Mouse (Mus musculus) lung, embryonic 16.5 days (tissue): ENCODE results near the gene Mdk. TPM values are rescaled to one million over a fixed set of nuclear protein-coding genes. Genes with fewer than 3 reads are reported as not detected.

Experiments used
- ATAC-seq: fragments of 200-750 bp; cut with Nextera tagmentation; 2 replicates; pipeline ENCODE4 v1.8.0; 2017; ENCODE audit warnings: low read depth, mild to moderate bottlenecking, moderate library complexity
- H3K27ac ChIP-seq: fragments of 300-500 bp; sonication (generic); 2 replicates; pipeline ENCODE4 v1.5.1; 2014; ENCODE audit warnings: mild to moderate bottlenecking, control low read depth, low read length
- H3K27me3 ChIP-seq: fragments of 300-500 bp; sonication (generic); 2 replicates; pipeline ENCODE4 v1.6.1; 2014; ENCODE audit warnings: low read depth, low read length, mixed read lengths; ENCODE audit not compliant: control insufficient read depth, insufficient read depth
- H3K36me3 ChIP-seq: fragments of 300-500 bp; sonication (generic); 2 replicates; pipeline ENCODE4 v1.6.1; 2014; ENCODE audit warnings: low read length; ENCODE audit not compliant: control insufficient read depth, insufficient read depth
- H3K4me1 ChIP-seq: fragments of 300-500 bp; sonication (generic); replicated peaks from 2 replicates; pipeline ENCODE4 v1.6.1; 2014; ENCODE audit warnings: low read length, mixed read lengths; ENCODE audit not compliant: control insufficient read depth, insufficient read depth
- H3K4me2 ChIP-seq: fragments of 300-500 bp; sonication (generic); 2 replicates; pipeline ENCODE4 v1.6.1; 2014; ENCODE audit warnings: low read depth, low read length, control low read depth
- H3K4me3 ChIP-seq: fragments of 300-500 bp; sonication (generic); 2 replicates; pipeline ENCODE4 v1.5.1; 2014; ENCODE audit warnings: mild to moderate bottlenecking, low read length, control low read depth
- H3K9ac ChIP-seq: fragments of 300-500 bp; sonication (generic); 2 replicates; pipeline ENCODE4 v1.6.1; 2014; ENCODE audit warnings: low read length, control low read depth
- H3K9me3 ChIP-seq: fragments of 300-500 bp; sonication (generic); 2 replicates; pipeline ENCODE4 v1.6.1; 2016; ENCODE audit warnings: low read length; ENCODE audit not compliant: control insufficient read depth
- WGBS: fragments of 180-500 bp; shearing (Covaris S2); extraction: QIAGEN DNeasy Blood & Tissue Kit; methylation state at CpG from one replicate; pipeline ENCODE4 v1.1.7; 2014; 5-methylcytosine and 5-hydroxymethylcytosine counted together
- polyA plus RNA-seq: library from polyadenylated mRNA; unstranded; fragments of >200 nt; fragmentation: Nextera tagmentation; extraction: Ambion mirVana; gene quantifications from 2 replicates; pipeline ENCODE4 v1.2.1, GENCODE M21; 2015

Gene Mdk
- polyA plus RNA-seq = 680 and 776 TPM in 2 replicates

DNA sequence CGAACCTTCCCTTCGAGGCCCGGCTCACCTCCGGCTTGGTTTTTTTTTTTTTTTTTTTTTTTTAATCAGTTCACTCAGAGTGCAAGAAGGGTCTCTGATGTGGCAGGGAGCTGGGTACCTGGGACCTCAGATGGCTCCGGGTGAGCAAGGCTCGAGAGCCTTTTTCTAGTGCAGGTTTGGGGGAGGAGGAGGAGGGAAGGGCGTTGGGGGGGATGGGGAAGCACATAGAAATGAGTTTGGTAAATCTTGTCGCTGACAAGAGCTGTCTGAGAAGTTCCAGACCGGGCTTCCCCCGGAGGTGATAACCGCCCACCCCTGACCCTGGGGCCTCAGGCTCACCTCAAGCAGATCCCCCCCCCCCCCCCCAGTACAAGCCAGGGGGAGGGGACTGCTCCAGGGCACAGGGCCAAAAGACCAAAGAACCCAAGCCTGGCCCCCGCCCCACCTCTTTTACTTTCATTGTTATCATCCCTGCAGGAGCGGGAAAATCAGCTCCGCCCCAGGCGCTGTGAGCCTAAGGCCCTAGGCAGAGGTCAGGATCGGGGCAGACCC is at the start of gene Mdk:
TSS of gene Mdk (minus strand) at position 138 of the 552 bp plus-strand sequence.
- Histone ChIP-seq H3K4me3 (peak within 1 kb of the TSS; percentile 70), H3K36me3 (peaks cover 9% of the 10 kb centered on the region), H3K9me3 (no peaks in the 10 kb centered on the region), H3K4me2 (peak within 1 kb of the TSS; percentile 61), H3K4me1 (peaks cover 28% of the 10 kb centered on the region), H3K27me3 (no peaks in the 10 kb centered on the region), H3K27ac (peak within 1 kb of the TSS; percentile 87), H3K9ac (peak within 1 kb of the TSS; percentile 88)
- ATAC-seq = peak; percentile 1; the same call in 1 of the 2 replicates
- WGBS = 2% methylated on average over 16 of the region's 16 CpGs

DNA sequence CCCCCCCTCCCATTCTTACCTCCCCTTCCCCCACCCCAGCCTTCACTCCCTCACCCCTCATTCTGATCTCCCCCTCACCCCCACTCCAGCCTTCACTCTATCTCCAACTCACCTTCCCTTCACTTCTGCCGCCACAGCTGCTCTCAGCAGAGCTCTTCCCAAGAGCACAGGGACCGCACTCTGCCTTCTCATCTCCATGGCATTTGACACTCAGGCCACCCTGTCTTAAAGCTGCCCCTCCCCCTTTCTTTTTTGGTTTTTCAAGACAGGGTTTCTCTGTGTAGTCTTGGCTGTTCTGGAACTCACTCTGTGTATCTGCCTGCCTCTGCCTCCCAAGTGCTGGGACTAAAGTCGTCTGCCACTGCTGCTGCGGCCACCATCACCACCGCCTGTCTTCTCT is 48.7 kb upstream of the Mdk start:
- Histone ChIP-seq H3K36me3 (peaks cover 1% of the 10 kb centered on the region; the same call in 1 of the 2 replicates), H3K4me2 (no peak overlapping the region)
- 57% methylated on average over 5 of the region's 5 CpGs for WGBS

DNA sequence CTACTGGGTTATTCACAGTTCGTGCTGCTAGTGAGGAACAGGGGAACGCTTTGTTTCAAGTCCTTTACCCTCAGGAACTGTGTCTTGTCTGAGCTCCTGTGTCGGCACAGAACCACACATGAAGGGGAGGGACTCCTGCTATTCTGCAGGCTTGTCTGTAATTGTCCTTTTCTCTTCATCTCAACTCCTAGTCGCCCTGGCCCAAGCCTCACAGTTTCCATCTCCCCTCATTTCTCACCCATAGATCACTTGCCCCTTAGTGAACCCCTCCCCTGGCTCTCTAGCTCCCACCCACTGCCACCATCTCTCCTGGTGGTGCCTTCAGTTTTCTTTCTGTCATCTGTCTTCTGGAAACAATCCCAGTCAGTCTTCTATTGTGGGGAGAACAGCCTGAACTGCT is 48.1 kb upstream of the Mdk start:
- H3K9ac ChIP-seq = no peak overlapping the region
- no peak for ATAC-seq
- H3K27ac ChIP-seq = no peak overlapping the region
- H3K4me1 ChIP-seq = peaks cover 32% of the 10 kb centered on the region
- no peaks in the 10 kb centered on the region for H3K9me3 ChIP-seq
- no peaks in the 10 kb centered on the region for H3K36me3 ChIP-seq
- H3K27me3 ChIP-seq = peaks cover 19% of the 10 kb centered on the region
- H3K4me3 ChIP-seq = no peak overlapping the region
- WGBS = 15% methylated on average over 4 of the region's 4 CpGs
- H3K4me2 ChIP-seq = no peak overlapping the region

More for the DNA sequence above, 48.7 kb upstream of the Mdk start:
- H3K9me3 ChIP-seq = no peaks in the 10 kb centered on the region
- no peak overlapping the region for H3K27ac ChIP-seq
- peaks cover 14% of the 10 kb centered on the region for H3K27me3 ChIP-seq
- no peak for ATAC-seq
- H3K4me1 ChIP-seq = peaks cover 26% of the 10 kb centered on the region
- H3K4me3 ChIP-seq = no peak overlapping the region
- H3K9ac ChIP-seq = no peak overlapping the region

DNA sequence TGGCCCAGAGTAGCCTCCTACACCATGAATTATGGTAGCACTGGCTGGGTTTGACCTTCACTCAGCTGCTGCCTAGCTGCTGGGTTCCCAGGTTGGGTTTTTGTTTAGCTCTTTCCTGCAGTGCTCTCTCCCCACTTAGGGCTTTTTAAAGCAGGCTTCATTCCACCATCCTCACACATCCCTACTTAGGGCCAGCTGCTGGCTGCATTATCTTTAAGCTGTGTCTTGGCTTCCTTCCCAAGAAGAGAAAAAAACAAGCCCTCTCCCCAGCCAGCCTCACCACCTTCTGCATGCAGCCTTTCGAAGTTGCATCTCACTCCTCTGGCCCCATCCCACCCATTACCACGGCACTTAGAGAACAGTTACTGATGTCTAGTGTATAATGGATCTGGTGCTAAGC is 46.5 kb upstream of the Mdk start:
- Histone ChIP-seq H3K36me3 (no peaks in the 10 kb centered on the region), H3K9ac (no peak overlapping the region), H3K4me1 (peaks cover 19% of the 10 kb centered on the region), H3K27me3 (peaks cover 30% of the 10 kb centered on the region), H3K27ac (no peak overlapping the region), H3K4me2 (no peak overlapping the region), H3K4me3 (no peak overlapping the region), H3K9me3 (no peaks in the 10 kb centered on the region)
- ATAC-seq = peak; percentile 35; the same call in 1 of the 2 replicates
- WGBS = 17% methylated on average over 2 of the region's 2 CpGs

DNA sequence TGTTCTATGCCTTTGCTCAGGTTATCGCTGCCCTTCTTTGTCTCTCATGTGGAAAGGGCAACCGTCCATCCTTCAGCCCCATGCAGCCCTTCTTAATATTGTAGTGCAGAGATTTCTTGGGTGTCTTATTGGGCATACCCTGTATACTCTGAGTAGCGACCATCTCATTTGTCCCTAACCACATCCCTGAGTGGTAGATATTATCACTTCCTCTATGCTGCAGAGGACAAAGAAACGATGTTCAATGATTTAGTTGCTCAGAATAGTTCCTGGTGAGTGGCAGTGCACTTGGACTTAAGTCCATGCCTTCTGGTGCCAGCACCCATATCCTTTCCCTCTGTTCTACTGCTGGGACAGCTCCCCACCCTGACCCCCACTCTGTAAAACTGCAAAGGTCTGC is 45.9 kb upstream of the Mdk start:
- Histone ChIP-seq H3K36me3 (no peaks in the 10 kb centered on the region), H3K27ac (no peak overlapping the region), H3K4me3 (no peak overlapping the region), H3K9ac (no peak overlapping the region), H3K9me3 (no peaks in the 10 kb centered on the region), H3K4me2 (no peak overlapping the region), H3K27me3 (peaks cover 32% of the 10 kb centered on the region), H3K4me1 (peaks cover 19% of the 10 kb centered on the region)
- no peak for ATAC-seq
- WGBS = 57% methylated on average over 4 of the region's 4 CpGs

DNA sequence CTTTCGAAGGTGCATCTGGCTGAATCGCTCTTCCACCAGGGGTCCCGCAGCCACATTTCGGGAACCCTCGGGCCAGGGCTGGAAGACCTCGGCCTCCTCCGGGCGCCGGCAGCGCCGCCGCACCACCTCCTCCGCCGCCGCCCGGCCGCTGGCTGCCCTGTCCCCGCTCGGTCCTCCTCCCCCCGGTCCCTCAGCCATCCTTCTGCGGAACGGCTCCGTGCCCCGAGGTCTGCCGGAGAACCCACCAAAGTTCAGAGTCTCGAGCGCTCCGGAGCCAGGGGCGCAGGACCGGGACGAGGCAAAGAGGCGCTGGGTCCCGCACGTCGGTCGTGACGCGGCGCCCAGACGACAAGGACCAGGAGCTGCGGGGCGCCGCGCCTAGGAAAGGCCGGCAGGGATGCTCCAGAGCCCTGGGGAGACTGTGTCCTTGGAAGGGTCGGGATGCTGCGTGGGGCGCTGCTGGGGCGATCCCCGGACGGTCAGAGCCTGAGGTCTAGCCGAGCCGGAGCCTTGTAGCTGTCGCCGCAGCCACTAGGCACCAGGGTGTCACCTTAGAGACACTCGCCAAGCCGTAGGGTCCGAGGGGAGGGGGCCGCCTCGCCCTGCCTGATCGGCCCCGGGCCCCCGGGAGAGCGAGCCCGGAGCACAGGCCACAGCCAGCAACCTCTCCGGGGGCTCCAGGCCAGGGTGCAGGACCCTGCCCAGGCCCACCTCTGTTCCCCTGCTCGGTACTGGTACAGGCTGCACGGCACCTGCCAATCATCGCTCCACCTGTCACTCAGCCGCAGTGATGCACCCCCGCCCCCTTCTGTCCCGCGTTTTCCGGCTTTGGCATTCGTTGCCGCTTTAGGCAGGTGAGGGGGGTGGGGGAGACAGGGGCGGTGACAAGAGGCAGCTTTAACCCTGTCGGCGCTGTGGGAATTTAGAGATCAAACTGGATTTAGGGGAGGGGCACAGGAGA is 43.8 kb upstream of the Mdk start, which contains the start of gene Dgkz:
TSS of gene Dgkz (minus strand) at position 284 of the 961 bp plus-strand sequence.
- under 1% methylated on average over 78 of the region's 79 CpGs for WGBS
- H3K4me3 ChIP-seq = peak within 1 kb of the TSS; percentile 42
- peak within 1 kb of the TSS; percentile 53 for H3K9ac ChIP-seq
- H3K36me3 ChIP-seq = no peaks in the 10 kb centered on the region
- H3K27me3 ChIP-seq = peaks cover 32% of the 10 kb centered on the region
- H3K4me1 ChIP-seq = peaks cover 38% of the 10 kb centered on the region
- no peak for ATAC-seq
- H3K27ac ChIP-seq = no peak within 1 kb of the TSS
- peak within 1 kb of the TSS; percentile 61 for H3K4me2 ChIP-seq
- no peaks in the 10 kb centered on the region for H3K9me3 ChIP-seq

DNA sequence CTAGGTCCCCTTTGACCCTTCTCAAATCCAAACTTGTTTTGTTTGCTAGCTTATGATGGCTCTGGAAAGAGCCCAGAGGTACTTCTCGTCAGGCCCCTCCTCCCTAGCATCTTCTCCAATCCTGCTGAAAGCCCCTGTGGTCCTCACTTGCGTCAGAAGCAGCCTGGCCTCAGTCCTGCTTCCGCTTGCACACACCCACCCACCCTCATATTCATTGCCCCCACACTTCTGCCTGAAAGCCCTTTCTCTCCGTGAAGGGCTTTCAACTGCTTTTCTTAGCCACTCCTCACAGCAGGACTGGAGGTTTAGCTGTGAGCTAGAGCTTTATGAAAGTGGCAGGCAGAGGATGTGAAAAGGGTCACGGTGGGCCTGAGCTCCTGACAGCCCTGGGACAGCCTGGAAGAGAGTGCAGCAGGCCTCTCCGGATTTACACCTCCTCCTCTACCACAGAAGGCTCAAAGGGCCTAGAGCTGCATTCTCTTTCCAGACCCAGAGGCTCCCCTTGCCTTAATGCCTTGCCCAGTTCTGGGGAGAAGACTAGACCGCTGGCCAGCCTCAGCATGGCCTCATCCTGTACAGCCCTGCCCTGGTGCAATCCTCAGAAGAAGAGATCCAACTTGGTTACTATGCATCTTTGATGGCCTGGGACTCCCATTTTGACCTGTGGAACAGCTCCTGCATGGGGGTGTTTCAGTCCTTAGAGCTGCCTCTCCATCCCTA is 41.5 kb upstream of the Mdk start:
- 54% methylated on average over 7 of the region's 7 CpGs for WGBS
- no peak overlapping the region for H3K27ac ChIP-seq
- H3K4me2 ChIP-seq = no peak overlapping the region
- peaks cover 32% of the 10 kb centered on the region for H3K27me3 ChIP-seq
- H3K9me3 ChIP-seq = no peaks in the 10 kb centered on the region
- H3K36me3 ChIP-seq = no peaks in the 10 kb centered on the region
- ATAC-seq = no peak
- H3K9ac ChIP-seq = no peak overlapping the region
- H3K4me3 ChIP-seq = no peak overlapping the region
- peaks cover 36% of the 10 kb centered on the region for H3K4me1 ChIP-seq

DNA sequence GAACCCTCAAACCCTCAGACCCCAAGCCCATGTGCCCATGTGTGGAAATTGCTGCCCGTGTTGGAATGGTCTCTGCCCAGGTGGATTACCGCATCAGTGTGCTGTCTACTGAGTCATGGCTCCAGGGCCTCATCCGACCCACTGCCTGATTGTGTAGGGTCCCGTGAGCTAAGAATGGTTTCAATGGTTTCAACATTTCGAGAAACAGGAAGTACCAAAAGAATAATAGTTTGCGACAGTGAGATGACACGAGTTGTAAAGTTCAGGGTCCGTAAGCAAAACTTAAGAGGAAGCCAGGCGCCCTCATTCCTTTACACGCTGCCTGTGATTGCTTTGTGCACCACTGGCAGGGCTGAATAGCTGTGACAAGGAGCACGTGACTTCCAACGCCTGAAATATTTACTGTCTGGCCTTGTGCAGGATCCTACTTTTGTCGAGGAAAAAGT is 40.0 kb upstream of the Mdk start:
- Histone ChIP-seq H3K4me3 (no peak overlapping the region), H3K36me3 (no peaks in the 10 kb centered on the region), H3K9ac (peak overlapping the region; percentile 5; the same call in 1 of the 2 replicates), H3K27ac (peak overlapping the region; percentile 94), H3K9me3 (no peaks in the 10 kb centered on the region), H3K4me2 (no peak overlapping the region; the same call in 1 of the 2 replicates), H3K4me1 (peaks cover 30% of the 10 kb centered on the region), H3K27me3 (peaks cover 31% of the 10 kb centered on the region)
- peak; percentile 66 for ATAC-seq
- WGBS = 17% methylated on average over 13 of the region's 13 CpGs
